Mouse (Mus musculus) urinary bladder, postnatal 4 days (tissue): ENCODE data around the gene Rbm11.

ENCODE experiments used
- DNase-seq, 2 experiments: peaks; one replicate each; pipeline ENCODE4 v3.0.0; 2021 to 2022; ENCODE audit warnings: low spot score in 2 of 2

The Rbm11 gene

DNA sequence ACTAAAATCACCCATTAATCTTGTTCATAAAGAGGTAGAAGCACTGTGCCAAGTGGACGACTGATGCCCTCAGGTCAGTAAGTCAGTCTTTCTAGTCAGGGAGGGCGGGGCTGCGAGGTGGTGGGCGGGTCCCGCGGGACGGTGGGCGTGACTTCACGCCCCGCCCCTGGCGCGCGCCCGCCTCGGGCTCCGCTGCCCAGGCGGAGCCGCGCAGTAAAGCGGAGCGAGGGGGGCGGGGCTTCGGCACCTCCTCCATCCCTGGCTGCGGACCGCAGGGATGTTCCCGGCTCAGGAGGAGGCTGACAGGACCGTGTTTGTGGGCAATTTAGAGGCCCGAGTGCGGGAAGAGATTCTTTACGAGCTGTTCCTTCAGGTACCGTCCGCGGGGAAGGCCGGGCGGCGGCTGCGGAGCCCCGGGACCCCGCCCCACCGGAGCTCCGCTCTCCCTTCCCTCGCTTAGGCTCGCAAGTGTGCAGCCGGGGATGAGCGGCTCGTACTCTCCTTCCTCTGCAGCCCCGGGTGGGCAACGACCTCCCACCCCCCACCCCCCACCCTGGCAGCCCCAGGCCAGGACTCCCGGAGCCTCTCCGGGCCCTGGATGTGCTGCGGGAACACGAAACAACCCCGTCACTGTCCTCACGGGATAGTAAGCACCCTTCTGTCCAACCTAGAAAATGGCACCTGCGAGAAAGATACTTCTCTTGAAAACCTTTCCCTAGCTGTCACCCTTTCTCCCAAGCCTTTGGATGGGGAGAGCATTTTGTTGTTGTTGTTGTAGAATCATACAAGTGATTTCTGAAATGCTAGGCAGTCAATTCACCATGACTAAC, at the start of gene Rbm11:
Gene Rbm11 (plus strand): TSS at position 174 of the 830 bp plus-strand sequence.
- DNase-seq = peak; percentile 64 to 73

DNA sequence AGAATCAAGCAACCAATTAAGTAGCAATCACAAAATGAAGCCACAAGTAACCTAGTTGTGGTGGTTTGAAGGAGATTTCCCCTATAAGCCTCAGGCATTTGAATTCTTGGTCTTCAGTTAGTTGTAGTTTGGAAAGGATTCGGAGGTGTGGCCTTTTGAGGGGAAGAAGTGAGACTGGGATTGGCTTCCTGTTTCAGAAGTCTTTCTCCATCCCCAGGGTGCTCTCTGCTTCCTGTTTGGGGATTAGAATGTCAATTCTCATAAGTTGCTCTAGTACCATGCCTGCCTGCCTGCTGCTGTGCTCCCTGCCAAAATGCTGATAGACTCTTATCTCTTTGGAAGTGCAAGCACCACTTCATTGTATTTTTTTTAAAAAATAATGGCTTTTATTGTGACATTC, 47.3 kb upstream of the Rbm11 start:
- DNase-seq = no peak

DNA sequence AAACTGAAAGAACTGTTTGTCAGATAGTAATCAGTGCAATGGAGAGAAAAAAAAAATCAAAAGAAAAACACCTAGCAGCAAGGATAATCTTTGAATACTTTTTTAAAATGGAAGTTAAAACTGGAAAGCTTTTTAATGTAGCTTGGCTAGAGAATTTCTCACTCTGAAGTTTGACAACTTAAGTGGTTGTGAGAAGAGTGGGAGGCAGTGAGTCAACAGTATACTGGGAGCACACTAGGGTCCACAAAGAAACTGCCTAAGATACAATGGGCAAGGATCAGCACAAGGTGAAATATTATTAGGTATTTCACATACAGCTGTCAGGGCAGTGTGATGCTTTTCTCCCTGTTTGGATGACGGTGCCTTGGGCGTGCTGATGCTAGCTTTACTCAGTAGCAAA, 29.7 kb upstream of the Rbm11 start:
- no peak for DNase-seq

DNA sequence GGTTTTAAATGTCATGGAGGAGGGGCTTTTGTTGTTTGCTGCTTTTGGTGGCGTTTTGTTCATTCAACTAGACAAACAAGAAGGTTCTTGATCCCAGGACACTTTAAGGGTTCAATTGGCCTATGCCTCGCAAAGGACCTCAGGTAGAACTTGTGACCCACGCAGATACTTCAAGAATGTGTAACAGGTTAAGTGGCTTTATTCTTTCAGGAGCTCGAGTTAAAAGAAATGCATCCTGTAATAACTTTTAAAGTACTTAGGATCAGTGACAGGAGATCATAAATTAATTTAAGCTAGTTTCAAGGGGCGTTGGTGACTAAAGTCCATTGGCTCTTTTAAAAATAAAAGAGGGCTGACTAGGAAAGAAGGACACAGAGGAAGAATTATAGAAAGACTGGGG, 10.4 kb upstream of the Rbm11 start:
- no peak for DNase-seq

DNA sequence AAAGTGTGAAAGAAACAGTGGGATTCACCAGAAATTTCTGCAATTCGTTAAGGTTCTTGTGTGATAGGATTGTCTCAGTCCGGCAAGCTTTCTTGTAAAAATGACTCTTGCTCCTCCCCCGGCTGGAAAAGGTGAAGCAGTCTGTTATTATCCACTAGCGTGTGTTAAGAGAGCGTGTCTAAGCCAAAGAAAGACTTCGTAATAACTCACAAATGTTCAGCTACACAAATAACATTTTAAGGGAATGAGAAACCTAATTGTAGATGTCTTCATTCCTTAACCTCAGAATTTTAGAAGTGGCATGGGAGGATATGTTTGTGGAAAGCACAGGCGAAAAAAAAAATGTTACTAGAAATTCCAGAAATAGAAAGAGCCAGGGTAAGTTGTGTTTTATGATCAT, 6.7 kb upstream of the Rbm11 start, which contains the start of gene Lipi:
Gene Lipi (minus strand): TSS at position 101 of the 400 bp plus-strand sequence.
- DNase-seq = no peak

DNA sequence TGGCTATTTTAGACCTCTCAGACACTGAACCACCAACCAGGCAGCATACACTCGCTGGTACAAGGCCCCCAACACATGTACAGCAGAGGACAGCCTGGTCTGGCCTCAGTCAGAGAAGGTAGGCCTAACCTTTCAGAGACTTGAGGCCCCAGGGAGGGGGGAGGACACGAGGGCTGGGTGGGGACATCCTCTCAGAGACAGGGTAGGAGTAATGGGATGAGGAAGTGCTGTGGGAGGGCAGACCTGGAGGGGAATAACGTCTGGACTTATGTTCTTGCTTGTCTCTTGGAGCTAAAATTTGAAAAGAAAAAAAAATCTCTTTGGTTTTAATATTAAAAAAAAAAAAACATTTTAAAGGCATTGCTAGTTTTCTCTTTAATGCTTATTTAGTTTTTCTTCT, 6.2 kb upstream of the Rbm11 start:
- no peak for DNase-seq

DNA sequence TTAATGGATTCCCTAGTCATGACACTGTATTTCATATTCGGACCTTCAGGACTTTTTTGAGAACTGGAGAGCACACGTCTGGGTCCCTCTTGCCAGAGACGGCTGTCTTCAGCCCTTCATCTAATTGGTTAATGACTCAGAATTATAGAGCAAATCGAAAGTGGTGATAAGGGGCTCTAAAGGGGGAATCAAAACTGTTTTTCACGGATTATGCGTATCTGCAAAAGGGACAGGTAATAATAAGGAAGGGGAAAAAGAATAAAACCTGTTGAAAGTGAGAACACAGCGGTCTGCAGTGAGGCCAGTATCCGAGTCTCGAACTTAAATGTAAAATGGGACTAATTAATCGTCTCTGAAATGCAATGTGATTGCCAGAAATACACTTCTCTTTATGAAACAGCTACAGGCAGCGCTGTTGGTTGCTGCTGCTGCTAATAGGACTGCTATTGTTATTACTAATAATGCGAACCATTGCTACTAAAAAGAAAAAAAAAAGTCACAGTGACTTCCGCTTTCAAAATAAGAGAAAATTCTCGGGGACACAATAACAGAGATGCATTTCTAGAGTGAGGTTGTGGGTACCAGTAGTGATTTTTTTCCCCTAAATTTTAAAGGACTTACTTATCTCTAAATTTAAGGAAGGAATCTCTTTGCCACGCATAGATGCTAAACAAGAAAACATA, 998 bp downstream of the Rbm11 start:
- DNase-seq = no peak

DNA sequence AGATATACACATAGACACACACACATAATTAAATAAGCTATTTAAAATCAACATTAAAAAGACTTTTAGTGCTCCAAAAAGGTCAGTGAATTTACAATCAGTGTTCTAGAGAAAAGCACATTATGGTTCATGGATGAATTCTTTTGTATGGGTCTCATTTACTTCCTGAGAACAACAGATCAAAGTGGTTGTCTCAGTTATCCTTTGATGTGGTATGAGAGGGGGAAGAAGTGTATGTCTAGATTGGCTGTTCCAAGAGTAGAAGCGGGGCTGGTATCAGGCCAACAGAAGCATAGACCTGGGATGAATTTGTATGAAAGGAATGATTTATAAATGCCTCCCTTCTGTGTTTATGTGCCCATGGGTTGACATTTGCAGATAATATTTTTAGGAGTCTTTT, 13.8 kb downstream of the Rbm11 start:
- no peak for DNase-seq

DNA sequence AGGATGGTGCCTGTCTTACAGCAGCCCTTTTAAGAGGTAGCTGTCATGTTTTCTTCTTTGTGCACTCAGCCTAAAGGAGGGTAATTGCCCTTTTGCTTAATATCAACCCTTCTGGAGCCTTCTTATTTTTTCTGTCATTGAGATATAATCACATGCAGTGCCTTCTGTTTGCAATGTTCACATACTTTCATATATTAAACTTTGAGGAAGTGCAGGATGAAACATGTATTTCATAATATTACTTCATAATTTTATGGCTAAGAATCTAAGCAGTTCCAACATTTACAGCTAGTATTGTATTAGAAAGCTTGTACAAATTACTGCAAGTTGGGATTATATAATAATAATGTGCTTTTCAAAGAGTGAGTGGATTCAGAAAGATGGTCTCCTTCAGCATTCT, 19.9 kb downstream of the Rbm11 start:
- DNase-seq = no peak

DNA sequence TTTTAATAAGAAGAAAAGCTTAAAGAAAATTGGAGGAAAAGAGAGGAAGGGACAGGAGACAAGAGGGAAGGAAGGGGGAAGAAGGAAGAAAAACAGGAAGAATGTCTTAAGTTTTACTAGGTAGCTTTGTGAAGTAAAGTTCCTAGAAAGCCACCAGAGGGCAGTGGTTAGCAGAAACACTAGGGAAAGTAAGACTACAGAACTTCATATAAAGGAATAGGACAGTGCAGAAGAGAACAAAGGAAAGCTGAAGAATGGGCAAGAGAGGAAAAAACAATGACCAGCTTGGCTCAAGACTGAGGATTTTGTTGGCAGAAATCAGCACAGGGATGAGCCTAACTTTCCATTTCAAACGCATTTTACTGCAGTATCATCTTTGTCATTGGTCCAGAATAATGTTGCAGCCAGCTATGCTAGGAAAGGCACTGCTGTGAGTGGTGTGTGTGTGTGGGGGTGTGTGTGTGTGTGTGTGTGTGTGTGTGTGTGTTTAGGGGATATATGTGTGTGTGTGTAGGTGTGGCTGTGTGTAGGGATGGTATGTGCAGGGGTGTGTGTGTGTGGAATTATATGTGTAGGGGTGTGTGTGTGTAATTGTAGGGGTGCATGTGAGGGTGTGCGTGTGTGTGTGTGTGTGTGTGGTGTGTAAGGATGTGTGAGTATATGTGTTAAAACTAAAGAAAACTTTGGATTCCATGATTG, 25.2 kb downstream of the Rbm11 start:
- DNase-seq = no peak

DNA sequence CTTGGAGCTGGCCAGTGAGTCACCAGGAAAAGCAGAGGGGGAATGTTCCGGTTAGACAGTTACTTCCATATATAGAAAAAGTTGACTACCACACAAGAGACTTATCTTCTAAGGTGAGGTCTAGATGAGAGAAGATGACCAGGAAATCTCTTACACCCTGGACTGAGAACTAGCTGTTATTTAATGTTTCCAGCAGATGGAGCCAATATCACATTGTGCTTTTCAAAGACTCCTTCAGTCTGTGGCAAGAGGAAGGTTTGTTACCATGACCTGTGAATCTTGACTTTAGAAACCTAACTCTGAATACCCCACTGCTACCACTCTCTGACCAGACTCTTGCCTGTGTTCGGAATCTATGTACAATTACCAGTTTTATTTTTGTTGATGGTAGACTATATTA, 35.2 kb downstream of the Rbm11 start:
- DNase-seq = no peak
